Mouse (Mus musculus): ENCODE data around the gene Rmnd1. TPM values are rescaled to one million over a fixed set of nuclear protein-coding genes. Genes with fewer than 3 reads are reported as not detected.

Rmnd1 gene
- total RNA-seq, 2 experiments from 2014 or later: 30.1 to 43.7 TPM

DNA sequence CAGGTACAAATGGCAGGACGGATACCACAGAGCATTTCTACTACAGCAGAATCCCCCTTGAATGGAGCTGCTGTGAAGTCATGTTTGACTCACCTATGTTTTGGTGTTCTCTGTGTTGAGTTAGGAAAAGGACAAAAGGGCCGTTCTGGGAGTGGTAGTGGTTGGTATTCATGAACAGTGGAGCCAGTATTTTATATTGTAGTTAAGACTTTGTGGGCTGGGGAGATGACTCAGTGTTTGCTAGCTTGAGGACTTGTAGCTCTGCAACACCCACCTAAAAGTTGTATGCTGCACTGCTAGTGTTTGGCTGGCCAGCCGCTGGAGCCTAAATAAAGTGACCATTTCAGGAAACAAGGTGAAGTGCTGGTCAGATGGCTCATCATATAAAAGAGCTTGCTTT lies 36.9 kb downstream of the Rmnd1 start:
- no peak for DNase-seq (ENCODE audit: extremely low spot score in 1 of 2, low spot score in 1 of 2)

DNA sequence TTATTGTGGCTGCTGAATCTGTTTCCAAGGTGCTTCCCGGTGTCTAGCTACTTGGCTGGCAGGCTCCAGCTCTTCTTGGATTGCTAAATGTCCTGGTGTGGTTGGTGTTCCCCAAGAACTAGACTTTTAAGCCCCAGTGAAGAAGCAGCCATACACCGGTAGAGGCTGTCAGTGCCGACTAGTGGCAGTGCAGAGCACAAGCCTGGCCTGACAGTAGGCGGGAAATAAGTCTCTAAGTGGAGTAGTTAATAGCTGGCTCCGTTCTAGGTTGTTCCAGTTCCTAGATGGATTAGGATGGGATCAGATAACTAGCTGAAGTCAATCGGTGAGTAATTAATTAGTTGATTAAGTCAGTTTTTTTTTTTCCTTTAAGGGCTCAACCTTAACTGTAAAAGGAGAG lies 40.3 kb downstream of the Rmnd1 start:
- no peak for DNase-seq (ENCODE audit: extremely low spot score in 1 of 2, low spot score in 1 of 2)

DNA sequence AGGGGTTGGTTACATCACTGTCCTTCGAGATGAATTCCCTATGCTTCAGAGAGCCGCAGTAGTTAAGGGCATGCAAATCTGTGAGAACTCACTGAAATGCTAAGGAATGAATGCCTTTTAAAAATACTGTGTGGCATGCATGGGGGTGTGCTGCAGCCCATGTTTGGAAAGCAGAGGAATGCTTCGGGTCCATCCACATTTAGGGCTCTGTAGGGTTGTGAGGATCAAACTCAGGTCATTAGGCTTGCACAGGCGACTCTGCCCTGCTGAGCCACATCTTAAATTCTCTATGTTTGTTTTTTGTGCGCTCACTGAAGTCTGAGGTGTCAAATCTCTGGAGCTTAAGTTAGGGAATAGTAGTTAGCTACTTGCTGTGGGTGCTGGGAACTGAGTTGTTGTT lies 41.1 kb downstream of the Rmnd1 start:
- no peak for DNase-seq (ENCODE audit: extremely low spot score in 1 of 2, low spot score in 1 of 2)

DNA sequence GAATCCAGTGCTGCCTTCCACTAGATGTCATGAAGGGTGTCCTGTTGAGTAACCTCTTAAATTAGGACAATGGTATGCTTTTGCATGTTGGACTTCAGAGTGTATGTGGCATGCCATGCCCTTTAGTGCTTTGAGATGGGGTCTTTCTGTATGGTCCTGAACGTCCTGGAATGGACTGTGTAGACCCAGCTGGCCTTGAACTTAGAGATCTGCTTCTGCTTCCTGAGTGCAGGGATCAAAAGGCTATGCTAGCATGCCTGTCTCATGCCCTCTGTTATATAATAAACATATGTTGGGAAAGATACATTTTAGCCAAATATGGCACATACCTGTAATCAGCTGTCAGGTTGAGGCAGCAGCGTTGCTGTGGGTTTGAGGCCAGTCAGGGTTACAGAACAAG lies 41.6 kb downstream of the Rmnd1 start:
- no peak for DNase-seq (ENCODE audit: extremely low spot score in 1 of 2, low spot score in 1 of 2)

DNA sequence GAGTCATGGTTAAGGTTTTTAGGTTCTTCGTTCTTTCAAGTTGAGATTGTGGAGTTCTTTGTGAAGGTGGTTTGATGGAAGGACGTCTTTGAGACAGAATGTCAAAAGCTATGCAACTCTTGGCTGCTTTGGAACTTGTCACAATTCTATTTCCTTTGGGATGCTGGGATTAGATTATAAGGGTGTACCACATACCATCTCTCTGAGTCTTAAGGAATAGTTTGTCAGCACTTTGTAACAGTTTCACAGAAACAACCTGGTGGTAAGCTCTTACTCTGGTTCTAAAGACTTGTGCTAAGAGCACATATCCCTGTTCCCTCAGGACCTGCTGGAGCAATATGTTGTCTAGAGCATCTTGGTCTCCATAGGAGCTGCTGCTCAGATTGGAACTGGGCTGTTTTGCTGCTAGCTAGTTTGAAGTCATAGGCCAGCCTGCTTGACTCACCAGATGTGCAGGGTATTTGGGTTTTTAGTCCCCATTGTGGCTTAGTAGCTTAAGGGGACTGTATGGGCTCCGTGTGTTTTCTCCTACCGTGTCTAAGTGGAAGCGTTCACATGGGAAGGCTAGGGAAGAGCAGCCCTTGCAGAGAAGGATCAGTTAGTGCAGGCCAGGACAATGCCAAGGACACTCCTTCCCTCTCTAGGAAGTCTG lies 42.6 kb downstream of the Rmnd1 start:
- DNase-seq (ENCODE audit: extremely low spot score in 1 of 2, low spot score in 1 of 2): no peak

DNA sequence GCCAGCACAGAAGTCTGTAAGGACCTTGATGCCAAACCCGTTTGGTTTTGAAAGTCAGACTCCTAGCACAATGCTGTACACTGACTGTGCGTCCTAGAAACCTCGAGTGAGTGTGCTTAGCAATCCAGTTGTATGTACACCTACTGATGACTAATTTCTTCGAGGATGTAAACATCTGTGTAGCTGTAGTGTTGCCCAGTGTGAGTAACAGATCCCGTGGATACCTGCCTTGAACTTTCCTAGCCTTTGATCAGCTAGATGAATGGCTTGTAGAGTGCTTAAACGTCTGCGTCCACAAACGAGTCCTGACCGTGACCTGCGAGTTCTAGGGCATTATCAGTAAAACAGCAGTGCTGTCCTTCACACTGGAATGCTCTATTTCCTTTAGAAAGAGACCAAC lies 43.2 kb downstream of the Rmnd1 start:
- no peak for DNase-seq (ENCODE audit: extremely low spot score in 1 of 2, low spot score in 1 of 2)

DNA sequence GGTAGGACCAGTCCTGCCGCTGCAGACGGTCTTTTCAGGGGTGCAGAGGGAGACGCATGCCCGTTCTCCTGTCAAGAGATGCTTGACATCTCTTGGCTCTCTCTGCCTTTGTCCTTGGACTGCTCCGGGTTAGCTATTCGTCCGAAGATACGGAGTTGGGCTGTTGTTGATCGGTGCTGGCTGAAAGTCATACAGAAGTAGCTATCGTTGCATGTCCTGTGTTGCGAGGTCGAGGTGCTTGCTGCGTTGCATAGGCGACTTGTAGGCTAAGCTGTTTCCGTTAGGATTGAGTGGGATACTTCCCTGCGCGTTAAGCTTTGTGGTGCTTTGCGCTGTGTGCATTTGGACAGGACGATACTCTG lies 43.8 kb downstream of the Rmnd1 start:
- no peak for DNase-seq (ENCODE audit: extremely low spot score in 1 of 2, low spot score in 1 of 2)

DNA sequence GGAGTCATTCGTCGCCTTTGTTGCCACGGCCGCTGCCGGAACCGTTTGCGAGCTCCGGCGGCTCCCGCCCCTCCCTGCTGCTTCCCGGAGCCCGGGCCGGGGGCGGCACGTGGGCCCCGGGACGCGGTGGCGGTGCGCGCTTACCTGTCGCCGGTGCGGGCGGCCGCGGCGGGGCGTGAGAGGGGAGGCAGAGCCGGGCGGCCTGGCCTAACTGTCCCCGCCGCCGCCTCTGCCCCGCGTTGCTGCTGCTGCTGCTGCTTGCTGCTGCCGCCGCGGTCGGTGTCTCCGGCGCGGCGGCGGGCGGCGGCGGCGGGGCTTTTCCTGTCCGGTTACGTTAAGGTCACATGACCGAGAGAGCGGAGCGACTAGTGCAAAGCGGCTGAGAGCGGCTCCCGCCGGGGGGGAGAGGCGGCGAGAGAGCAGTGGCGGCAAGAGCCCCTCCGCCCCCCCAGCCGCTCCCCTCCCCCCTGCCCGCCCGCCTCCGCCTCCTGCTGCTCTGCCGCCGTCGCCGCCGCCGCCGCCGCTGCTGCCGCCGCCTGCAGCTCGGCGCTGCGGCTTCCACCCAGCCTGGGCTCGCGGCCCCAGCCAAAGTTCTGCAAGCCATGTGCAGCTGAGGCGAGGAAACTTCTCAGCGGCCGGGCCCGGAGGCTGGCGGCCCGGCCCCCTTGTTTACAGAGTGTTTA lies 44.3 kb downstream of the Rmnd1 start, which contains the start of gene Zbtb2:
Zbtb2 (minus strand) TSS at position 408 of the 683 bp plus-strand sequence.
- peak; percentile 46 to 50 for DNase-seq (ENCODE audit: extremely low spot score in 1 of 2, low spot score in 1 of 2)

DNA sequence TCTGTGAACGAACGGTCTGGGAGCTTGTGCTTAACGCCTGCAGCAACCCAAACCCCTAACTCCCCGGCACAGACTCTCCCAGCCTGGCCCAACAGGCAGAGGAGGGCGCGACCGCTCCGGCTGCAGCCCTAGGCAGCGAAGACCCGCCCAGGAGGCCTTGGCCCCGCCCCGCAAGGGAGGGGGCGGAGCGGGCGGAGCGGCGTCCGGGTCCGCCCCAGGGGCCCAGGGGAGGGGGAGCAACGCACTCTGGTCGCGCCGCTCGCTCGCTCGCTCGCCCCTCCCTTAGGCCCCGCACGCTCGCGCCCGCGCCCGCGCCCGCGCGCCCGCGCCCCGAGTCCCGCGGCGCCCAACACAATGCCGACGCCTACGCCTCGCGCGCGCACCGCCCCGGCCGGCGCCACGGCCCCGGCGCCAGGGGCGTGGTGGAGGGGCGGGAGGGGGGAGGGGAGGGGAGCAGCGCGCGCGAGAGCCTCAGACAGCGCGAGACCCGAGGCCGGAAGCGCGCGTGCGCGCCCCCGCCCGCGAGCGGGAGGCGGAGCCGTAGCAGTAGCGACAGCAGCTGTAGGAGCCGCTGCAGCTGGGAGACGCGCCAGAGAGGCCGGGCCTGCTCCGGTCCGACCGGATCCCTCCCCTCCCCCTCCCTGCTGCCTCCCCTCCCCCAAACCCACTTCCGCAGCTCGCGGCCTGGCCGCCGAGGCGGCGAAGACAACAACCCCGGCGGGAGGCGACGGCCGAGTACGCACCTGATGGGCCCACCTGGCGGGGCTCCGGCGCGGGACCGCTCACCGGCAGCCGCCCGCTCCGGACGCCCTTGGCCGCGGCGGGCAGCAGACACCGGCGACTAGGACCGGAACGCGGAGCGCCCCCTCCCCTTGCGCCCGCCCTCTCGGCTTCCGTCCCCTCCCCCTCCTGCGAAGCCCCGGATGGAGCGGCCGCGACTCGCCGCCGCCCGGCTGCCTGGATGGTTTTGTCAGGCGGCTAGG lies 45.3 kb downstream of the Rmnd1 start:
- peak; percentile 81 to 86 for DNase-seq (ENCODE audit: extremely low spot score in 1 of 2, low spot score in 1 of 2)

DNA sequence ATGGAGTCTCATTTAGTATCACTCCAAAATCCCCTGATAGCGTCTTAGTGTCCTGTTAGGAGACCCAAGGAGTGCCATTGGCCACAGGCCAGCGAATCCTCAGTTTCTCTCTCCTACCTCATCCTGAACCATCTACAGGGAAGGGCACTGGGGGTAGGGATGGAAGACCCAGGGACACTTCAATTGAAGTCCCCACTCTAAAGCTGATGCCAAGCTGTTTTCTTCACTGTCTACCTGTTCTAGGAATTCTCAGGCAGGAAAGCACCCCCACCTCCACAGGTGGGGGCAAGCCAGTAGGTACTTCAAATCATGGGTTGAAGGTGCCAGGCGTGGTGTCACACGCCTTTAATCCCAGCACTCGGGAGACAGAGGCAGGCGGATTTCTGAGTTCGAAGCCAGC lies 47.9 kb downstream of the Rmnd1 start:
- no peak for DNase-seq (ENCODE audit: extremely low spot score in 1 of 2, low spot score in 1 of 2)

DNA sequence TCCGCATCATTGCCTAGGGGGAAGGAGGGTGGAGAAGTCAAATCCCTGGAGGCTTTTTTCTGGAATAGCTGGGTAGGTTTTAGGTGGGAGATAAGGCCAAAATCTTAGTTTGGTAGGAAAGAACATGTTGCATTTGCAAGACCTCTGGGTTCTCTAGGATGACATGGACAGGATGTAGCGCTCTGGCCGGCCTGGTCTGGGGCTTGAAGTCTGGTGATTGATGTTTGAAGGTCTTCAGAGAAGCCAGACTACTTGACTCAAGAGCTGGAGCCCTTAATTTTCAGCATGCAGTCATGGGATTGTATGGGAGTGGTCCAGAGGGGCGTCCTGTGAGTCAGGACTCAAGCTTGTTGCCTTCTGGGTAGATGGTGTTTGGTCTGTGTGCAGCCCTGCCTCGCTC lies 51.4 kb downstream of the Rmnd1 start:
- DNase-seq (ENCODE audit: extremely low spot score in 1 of 2, low spot score in 1 of 2): no peak

DNA sequence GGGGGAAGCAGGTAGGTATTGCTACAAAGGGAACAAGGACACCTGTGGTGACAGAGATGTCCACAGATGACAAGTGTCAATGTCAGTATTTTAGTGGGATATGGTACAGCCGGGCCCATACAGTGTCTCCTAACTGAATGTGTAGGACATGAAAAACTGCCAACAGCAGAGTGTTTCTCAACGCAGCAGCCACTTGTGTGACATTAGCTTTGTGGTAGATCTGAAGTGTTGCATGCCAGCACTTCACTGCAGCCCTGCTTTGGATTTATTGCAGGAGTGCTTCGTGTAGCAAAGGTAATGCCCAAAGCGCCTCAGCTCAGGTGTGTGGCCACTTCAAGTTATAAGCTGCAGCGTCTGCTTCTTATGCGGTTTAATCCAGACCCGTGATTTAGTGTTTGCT lies 55.3 kb downstream of the Rmnd1 start:
- no peak for DNase-seq (ENCODE audit: extremely low spot score in 1 of 2, low spot score in 1 of 2)

DNA sequence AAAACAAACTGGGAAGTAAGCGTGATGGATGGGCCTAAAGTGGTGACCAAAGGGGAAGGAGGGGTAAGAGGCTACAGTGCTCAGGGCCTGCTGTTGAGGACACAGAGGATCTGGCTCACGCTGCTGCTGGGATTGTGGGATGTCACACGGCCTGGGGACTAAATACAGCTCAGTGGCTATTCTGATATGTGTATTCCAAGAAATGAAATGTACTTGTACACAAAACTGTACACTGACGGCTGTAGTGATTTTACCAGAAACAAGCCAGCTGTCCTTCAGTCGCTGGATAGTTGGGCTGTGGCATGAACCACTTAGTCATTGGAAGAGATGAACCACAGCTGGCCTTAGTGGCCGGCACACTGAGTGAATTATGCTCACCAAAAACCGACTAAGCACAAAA lies 55.7 kb downstream of the Rmnd1 start:
- no peak for DNase-seq (ENCODE audit: extremely low spot score in 1 of 2, low spot score in 1 of 2)

DNA sequence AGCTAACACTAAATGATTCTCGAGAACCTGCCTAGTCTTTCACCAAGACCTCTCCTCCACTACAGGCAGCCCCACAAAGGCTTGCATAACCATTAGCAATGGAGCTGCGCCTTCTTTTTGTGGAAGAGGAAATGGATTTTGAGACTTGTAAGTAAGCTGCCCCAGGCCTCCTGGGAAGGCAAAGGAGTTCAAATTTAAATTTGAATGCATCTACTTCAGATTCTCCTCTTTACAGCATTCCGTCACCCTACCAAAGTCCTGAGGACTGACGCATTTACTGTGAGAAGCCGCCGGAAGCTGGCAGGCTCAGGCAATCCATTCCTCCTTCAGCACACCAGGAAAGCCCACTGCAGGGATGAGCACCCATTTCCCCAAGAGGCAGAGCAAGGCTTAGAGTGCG lies 56.9 kb downstream of the Rmnd1 start:
- DNase-seq (ENCODE audit: extremely low spot score in 1 of 2, low spot score in 1 of 2): no peak

DNA sequence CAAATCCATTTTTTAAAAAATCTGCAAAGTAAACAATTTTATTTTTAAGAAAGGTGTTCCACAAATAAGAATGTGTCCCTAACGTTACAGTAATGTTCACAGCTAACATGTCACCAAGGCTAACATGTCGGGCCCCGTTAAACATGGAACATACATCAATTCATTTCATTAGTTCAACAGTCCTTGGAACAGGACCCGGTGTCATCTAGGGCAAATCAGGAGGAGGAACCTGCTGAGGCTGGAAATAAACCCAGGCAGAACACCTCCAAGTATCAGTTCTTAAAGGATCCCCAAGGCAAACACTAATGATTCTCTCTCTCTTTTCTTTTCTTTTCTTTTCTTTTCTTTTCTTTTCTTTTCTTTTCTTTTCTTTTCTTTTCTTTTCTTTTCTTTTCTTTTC lies 57.5 kb downstream of the Rmnd1 start:
- no peak for DNase-seq (ENCODE audit: extremely low spot score in 1 of 2, low spot score in 1 of 2)

DNA sequence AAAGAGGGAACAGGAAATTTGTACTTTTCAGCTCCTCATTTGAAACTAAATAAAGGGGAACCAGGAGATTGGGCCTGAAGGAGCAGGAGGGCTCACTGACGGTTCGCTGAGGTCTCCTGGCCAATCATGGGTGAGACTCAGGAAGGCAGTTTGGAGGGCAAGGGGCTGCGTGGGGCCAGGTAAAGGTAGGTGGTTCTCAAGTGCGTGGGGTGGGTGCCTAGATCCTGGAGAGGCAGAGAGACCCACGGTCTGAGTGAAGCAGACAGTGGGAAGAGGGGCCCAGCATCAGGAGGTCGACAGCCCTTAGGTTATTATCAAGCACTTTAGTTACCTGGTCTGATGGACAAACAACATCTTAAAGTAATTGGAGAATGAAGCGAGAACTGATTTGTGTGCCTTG lies 57.9 kb downstream of the Rmnd1 start:
- DNase-seq (ENCODE audit: extremely low spot score in 1 of 2, low spot score in 1 of 2): no peak

DNA sequence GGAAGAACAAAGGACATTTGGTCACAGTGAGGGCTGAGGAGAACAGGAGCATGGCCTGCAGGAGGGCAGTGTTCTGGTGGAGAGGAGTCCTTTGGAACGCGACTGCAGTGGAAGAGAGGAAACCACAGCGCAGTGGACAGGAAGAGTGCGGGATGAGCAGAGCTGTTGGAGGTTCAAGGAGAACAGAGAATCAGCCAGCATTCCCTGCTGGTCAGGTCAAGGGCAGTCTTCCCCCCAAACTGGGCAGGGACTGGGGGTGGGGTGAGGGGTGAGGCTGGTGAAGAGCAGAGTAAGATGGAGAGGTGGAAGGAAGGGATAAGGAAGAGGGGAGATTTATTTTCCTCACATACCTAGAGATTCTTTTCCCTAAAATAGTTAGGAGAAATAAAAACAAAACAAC lies 58.6 kb downstream of the Rmnd1 start:
- no peak for DNase-seq (ENCODE audit: extremely low spot score in 1 of 2, low spot score in 1 of 2)

DNA sequence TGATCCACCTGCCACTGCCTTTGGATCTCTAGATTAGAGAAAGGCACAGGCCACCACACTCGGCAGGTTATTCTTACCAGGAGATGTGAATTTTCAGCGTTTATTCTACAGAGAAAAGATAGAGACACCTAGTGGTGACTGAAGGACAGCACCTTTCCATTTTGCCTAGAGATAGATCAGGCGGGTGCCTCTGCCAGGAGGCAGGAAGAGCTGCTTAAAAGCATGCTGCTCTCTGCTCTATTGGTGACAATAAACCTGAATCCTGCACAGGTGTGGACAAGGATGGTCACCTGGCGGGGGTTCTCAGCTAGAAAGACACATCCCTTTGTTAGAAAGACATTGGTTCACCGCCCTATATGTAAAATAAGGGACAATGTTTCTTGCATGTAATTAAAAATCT lies 60.2 kb downstream of the Rmnd1 start:
- peak in 1 of 2 experiments; percentile 36 for DNase-seq (ENCODE audit: extremely low spot score in 1 of 2, low spot score in 1 of 2)

DNA sequence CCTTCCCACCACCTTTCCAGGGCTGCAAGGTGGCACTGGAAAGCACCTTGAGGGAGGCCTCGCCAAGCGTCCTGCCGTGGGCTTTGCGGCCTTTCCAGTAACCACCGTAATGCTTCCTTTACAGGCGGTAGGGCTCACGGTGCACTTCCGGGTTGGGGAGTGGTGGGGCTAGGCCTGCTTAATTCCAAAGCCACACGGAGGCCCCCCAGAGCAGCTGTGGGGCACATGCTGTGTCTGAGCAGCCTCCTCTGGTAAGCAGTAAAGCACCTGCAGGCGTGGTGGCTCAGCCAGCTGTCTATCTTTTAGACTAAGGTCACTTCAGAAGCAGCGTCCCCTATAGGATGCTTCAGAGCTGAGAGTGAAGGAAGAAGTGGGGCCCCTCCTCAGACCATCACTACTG lies 62.1 kb downstream of the Rmnd1 start:
- DNase-seq (ENCODE audit: extremely low spot score in 1 of 2, low spot score in 1 of 2): no peak

DNA sequence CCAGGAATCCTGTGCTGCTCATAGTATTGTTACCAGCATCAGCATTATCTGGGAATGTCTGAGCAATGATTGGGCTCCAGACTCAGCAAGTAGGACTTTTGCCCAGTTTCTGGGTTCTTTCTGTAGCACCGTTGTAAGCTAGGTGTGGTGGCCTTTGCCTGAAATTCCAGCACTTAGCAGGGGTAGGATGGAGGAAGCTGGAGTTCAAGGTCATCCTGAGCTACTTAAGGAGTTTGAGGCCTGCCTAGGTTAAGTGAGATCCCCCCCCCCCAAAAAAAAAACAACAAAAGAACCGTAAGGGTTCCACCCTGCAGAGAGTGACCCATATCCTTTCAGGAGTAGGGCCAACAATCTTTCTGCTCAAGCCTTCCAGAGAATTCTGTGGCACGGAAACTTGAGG lies 67.6 kb downstream of the Rmnd1 start:
- no peak for DNase-seq (ENCODE audit: extremely low spot score in 1 of 2, low spot score in 1 of 2)

DNA sequence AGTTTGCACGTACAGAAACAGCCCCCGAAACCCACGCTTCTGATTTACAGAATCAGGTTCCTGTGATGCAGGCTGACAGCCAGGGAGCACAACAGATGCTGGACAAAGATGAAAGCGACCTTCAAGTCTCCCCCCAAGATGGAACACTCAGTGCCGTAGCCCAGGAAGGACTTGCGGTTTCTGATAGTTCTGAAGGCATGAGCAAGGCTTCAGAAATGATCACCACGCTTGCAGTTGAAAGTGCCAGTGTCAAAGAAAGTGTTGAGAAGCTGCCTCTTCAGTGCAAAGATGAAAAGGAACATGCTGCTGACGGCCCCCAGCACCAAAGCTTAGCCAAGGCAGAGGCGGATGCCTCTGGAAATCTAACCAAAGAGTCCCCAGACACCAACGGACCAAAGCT lies 74.8 kb downstream of the Rmnd1 start:
- no peak for DNase-seq (ENCODE audit: extremely low spot score in 1 of 2, low spot score in 1 of 2)

All from layer of hippocampus, postnatal 25 days (tissue).